Mouse (Mus musculus): Measurements from ENCODE around the gene Spint5.
"Not testable (repeated sequence)": the region's sequence is repeated elsewhere in the genome, so short reads cannot be mapped to it uniquely, and the experiment has no call there.

The Spint5 gene

GRCm38 (mm10) chr2:164715005-164715404 lies at the start of gene Spint5:
Spint5 (plus strand) TSS chr2:164715305.
- DNase-seq (ENCODE audit: low read depth, low spot score) = no peak

- no peak for DNase-seq (ENCODE audit: low read depth, low spot score)
These were observed 44.8 kb upstream of the Spint5 start for GRCm38 (mm10) chr2:164670261-164670660.

GRCm38 (mm10) chr2:164670938-164671337 lies 44.2 kb upstream of the Spint5 start:
- no peak for DNase-seq (ENCODE audit: low read depth, low spot score)

- DNase-seq (ENCODE audit: low read depth, low spot score) = no peak
These were observed 41.1 kb upstream of the Spint5 start, which contains the start of gene Wfdc11 for GRCm38 (mm10) chr2:164673987-164674386. Wfdc11 (minus strand) TSS chr2:164674087.

GRCm38 (mm10) chr2:164676103-164676502 lies 39.0 kb upstream of the Spint5 start:
- no peak for DNase-seq (ENCODE audit: low read depth, low spot score)

GRCm38 (mm10) chr2:164676916-164677685 lies 38.0 kb upstream of the Spint5 start:
- no peak for DNase-seq (ENCODE audit: low read depth, low spot score)

- peak; percentile 40 for DNase-seq (ENCODE audit: low read depth, low spot score)
These were observed 36.1 kb upstream of the Spint5 start for GRCm38 (mm10) chr2:164678848-164679625.

- no peak for DNase-seq (ENCODE audit: low read depth, low spot score)
These were observed 35.2 kb upstream of the Spint5 start for GRCm38 (mm10) chr2:164679906-164680305.

- no peak for DNase-seq (ENCODE audit: low read depth, low spot score)
These were observed 30.3 kb upstream of the Spint5 start, which contains the start of gene Wfdc13 for GRCm38 (mm10) chr2:164684807-164685206. Wfdc13 (plus strand) TSS chr2:164685107.

- DNase-seq (ENCODE audit: low read depth, low spot score) = no peak
These were observed 16.9 kb upstream of the Spint5 start, which contains the start of gene Spint4 for GRCm38 (mm10) chr2:164698201-164698600. Spint4 (plus strand) TSS chr2:164698501.

GRCm38 (mm10) chr2:164700959-164701358 lies 14.1 kb upstream of the Spint5 start:
- DNase-seq (ENCODE audit: low read depth, low spot score) = no peak

- no peak for DNase-seq (ENCODE audit: low read depth, low spot score)
These were observed 13.3 kb upstream of the Spint5 start for GRCm38 (mm10) chr2:164701761-164702160.

- no peak for DNase-seq (ENCODE audit: low read depth, low spot score)
These were observed 10.9 kb upstream of the Spint5 start for GRCm38 (mm10) chr2:164704235-164704634.

- no peak for DNase-seq (ENCODE audit: low read depth, low spot score)
These were observed 9.8 kb upstream of the Spint5 start for GRCm38 (mm10) chr2:164705328-164705727.

GRCm38 (mm10) chr2:164705991-164706390 lies 9.1 kb upstream of the Spint5 start:
- DNase-seq (ENCODE audit: low read depth, low spot score) = no peak

GRCm38 (mm10) chr2:164716194-164716786 lies 1.2 kb downstream of the Spint5 start:
- DNase-seq (ENCODE audit: low read depth, low spot score) = not testable (repeated sequence)

GRCm38 (mm10) chr2:164723276-164723675 lies 8.2 kb downstream of the Spint5 start:
- DNase-seq (ENCODE audit: low read depth, low spot score) = no peak

GRCm38 (mm10) chr2:164725895-164726619 lies 11.0 kb downstream of the Spint5 start:
- DNase-seq (ENCODE audit: low read depth, low spot score) = peak; percentile 25

- no peak for DNase-seq (ENCODE audit: low read depth, low spot score)
These were observed 16.6 kb downstream of the Spint5 start for GRCm38 (mm10) chr2:164731719-164732118.

GRCm38 (mm10) chr2:164733259-164733658 lies 18.2 kb downstream of the Spint5 start:
- DNase-seq (ENCODE audit: low read depth, low spot score) = no peak

GRCm38 (mm10) chr2:164734839-164735238 lies 19.7 kb downstream of the Spint5 start:
- no peak for DNase-seq (ENCODE audit: low read depth, low spot score)
